Mouse (Mus musculus): ENCODE measurements around the gene Actn3. TPM values are rescaled to one million over a fixed set of nuclear protein-coding genes. Genes with fewer than 3 reads are reported as not detected.
"Not testable (repeated sequence)": the region's sequence is repeated elsewhere in the genome, so short reads cannot be mapped to it uniquely, and the experiment has no call there.

Actn3 gene
- 1,000 to 10,000 TPM; 7,595 to 9,342 TPM for total RNA-seq (2021)
- long read RNA-seq, experiment 1, transcript Actn3-202 (6 exons, 982 nt), result minor isoform, 52 of 18,572 reads
- long read RNA-seq, experiment 1, transcript Actn3-201 (21 exons, 2,887 nt), result major isoform, 16,457 of 18,572 reads
- long read RNA-seq, experiment 1, partial matches to known transcripts, result 1,420 of 18,572 reads
- long read RNA-seq, experiment 1, other reads (novel, unspliced or antisense), result 643 of 18,572 reads
- long read RNA-seq, experiment 2, transcript Actn3-202 (6 exons, 982 nt), result minor isoform, 40 of 15,112 reads
- long read RNA-seq, experiment 2, transcript Actn3-201 (21 exons, 2,887 nt), result major isoform, 13,171 of 15,112 reads
- long read RNA-seq, experiment 2, partial matches to known transcripts, result 1,340 of 15,112 reads
- long read RNA-seq, experiment 2, other reads (novel, unspliced or antisense), result 561 of 15,112 reads

DNA sequence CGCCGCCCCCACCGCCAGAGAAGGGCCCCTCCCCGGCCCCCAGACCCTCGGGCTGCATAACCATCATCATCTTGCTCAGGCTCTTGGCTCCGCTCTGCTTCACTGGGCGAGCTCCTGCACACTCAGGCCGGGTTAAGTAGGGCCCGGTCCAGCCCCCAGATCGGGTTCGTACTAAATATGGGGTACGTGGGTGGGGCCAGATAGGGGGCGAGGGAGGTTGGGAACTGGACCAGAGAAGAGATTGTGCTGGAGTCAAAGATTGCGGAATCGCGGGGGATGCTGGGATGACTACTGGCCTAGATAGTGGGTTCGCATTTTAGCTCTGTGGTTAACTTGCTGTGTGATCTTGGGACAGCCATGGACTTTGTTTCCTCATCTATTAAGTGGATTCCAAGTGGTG, at the start of gene Actn3:
Gene Actn3, minus strand, starts transcription at position 125 of the 400 bp plus-strand sequence.
- DNase-seq (ENCODE audit: low spot score), result peak; percentile 80

DNA sequence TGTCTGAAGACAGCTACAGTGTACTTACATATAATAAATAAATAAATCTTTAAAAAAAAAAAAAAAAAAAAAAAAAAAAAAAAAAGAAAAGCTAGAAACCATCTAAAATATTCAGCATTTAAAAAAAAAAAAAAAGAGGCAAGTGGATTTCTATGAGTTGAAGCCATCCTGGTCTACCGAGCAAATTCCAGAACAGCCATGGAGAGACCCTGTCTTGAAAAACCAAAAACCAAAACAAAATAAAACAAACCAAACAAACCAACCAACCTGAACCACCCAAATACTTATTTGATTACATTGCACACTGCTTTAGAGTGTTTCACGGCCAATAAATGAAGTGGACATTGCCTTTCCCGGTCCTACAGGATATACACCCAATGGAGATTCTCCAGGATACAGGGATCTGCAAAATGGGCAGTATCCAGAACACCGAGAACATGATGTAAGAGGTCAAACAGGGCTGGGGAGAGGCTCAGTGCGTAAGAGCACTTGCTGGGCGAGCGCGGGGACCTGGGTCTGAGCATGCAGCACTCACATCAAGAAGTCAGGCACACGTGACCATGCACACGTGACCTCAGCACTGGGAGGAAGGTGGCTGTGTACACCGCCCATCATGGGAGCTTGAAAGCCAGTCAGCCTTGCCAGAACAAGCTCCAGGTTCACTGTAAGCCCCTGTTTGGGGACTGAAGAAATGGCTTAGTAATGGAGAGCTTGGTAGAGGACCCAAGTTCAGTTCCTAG, 47.6 kb upstream of the Actn3 start:
- no peak for DNase-seq (ENCODE audit: low spot score)

DNA sequence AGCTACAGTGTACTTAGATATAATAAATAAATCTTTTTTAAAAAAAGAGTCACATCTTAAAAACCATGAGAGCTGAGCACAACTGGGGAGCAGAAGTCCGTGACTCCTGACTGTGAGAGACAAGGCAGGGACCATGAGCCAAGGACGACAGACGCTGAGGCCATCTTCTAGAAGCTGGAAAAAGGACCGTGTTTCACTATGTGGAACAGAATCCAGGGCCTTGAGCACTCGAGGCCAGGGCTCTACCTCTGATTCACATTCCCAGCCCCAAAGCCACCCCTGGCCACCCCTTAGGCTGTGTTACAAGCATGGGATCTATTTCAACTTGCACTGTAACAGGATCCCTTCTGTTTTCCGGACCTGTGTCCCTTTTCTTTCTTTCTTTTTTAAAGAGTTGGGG, 41.9 kb upstream of the Actn3 start:
- no peak for DNase-seq (ENCODE audit: low spot score)

DNA sequence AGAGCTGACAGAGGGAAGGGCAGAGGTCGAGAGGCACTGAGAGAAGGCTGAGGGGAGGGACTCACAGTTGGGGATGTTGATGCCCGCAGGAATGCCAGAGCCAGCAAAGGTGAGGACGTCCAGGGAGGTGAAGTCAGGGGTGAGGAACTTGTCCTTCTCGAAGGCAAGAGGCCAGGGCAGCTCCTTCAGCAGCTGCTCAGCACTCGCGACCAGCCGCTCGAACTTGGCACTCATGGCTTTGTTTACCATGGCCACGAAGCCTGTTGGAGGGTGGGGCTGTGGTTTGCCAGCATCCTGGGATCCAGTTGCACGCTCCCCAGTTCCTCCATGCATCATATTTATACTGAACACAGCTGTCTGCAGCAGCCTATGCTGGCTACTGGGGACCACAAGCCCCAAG, 39.1 kb upstream of the Actn3 start:
- no peak for DNase-seq (ENCODE audit: low spot score)

DNA sequence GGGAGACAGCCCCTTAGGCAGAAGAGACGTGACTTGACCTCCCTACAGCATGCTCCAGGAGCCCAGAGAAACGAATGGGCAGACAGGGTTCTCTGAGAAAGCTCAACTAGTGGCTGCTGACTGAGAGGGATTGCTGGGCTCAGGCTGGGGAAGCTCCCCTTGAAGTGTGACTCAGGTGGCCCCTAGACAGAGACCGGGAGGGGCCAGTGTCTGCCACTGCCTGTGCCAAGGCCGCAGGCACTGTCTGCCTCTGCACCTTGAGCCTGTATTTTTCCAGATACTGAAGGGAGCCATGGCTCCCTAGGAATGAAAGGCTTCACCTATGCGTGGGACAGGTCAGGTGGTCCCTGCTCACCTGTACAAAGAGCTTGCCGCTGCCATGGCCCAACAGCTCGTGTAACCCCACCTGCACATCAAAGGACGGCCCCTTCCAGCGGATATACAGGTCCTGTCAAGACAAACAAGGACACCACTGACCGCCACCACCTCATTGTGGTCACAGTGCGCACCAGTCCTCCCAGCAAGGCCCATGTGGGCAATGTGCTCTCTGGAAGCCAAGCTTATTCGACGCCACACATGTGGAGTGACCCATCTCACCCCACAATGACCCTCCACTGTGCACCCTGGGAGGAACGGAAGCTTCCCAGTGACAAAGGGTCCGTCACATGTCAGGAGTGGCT, 38.4 kb upstream of the Actn3 start:
- no peak for DNase-seq (ENCODE audit: low spot score)

DNA sequence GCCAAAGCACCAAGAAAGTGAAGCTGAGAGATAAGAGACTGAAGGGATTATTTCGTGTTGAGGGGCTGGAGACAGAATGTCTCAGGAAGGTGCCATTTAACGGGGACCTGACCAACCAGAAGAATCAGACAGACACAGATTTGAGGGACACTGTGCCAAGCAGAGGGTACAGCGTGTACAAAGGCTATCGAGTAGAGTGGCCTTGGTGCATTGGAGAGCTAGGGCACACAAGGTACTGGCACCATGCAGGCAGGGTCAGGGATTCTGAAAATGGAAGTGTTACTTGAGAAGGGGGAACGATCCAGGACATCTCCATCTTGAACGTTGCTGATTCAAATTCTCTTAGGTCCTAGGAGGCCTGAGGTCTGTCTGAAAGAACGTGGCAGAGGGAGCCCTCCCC, 31.7 kb upstream of the Actn3 start:
- peak; percentile 44 for DNase-seq (ENCODE audit: low spot score)

DNA sequence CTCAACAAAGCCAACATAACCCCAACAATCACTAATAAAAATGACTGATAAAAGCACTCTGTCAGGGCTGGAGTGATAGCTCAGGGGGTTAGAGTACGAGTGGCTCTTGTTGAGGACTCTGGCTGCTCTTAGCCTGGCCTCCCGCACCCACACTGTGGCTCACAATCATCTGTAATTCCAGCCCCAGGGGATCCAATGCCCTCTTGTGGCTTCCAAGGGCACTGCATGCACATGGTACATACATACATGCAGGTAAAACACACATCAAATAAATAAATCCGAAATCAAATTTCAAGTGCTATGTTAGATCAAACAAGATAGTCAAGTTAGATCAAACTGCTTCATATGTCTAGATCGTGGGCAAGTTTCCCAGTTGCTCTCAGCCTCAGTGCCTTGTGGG, 30.4 kb upstream of the Actn3 start:
- peak; percentile 28 for DNase-seq (ENCODE audit: low spot score)

DNA sequence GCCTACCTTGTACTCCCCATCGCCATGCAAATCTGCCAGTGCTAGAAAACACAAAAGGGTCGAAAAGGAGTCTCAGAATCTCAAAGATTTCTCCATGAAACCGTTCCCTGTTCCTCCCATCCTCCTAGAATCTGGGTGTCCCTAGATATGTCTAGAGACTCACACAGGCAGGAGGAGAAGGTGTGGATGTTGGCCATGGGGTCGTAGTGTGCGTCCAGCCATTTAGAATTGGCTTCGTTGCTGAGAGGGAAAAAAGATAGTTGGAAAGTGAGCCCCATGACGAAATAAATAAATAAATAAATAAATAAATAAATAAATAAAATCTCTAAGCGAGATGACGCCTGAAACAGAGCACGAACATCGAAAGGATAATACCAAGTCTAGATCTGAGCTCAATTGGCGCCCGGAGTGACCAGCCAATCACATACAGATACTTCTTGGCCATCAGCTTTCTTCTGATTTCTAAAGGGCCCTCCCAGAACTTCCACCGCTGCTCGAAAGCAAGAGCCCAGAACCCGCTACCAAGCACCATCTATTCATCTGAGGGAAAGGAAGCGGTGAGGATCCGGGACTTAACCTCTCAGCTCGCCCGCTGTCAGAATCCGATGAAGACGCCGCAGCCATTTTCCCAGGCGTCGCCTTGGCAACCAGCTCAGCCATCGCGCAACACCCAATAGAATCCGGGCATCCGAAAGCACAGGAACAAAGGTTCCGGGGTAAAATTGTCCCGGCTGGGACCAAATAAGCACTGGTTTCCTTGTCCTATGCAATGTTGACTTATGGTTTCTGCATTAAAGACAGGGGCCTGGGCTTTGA, 28.5 kb upstream of the Actn3 start, which contains the start of gene Bbs1:
Gene Bbs1, minus strand, starts transcription at position 650 of the 816 bp plus-strand sequence.
- DNase-seq (ENCODE audit: low spot score), result peak; percentile 79

DNA sequence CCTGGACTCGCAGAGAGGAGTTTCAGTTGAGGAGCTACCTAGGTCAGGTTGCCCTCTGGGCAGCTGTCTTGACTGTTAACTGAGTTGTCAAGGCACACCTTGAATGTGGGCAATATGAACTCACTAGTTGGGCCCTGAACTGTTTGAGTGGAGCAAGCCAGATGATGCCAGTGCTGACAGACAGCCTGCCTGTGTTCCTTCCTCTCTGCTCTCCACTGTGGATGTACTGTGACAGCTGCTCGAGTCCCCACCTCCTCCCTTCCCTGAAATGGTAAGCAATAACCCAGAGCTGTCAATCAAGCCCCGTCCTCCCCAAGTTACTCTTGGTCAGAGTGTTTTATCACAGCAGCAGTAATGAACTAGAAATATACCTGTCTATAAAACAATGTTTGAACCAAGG, 22.2 kb upstream of the Actn3 start:
- no peak for DNase-seq (ENCODE audit: low spot score)

DNA sequence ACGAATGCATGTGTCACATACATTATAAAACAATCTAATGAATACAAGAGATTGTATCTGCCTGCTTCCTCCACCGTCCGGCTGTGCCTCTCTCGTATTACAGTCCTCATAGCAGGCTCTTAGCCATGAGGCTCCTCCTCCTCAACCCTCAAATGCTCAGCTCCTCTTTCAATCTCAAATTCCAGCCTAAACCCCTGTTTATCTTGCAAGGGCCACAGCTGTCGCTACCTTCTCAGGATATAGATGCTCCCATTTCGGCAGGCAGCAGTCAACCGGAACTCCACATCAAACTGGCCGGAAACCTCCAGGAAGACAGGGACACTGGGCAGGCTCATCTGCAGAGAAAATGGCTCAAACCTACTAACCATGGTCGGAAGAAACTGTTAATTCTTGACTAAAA, 21.3 kb upstream of the Actn3 start:
- no peak for DNase-seq (ENCODE audit: low spot score)

DNA sequence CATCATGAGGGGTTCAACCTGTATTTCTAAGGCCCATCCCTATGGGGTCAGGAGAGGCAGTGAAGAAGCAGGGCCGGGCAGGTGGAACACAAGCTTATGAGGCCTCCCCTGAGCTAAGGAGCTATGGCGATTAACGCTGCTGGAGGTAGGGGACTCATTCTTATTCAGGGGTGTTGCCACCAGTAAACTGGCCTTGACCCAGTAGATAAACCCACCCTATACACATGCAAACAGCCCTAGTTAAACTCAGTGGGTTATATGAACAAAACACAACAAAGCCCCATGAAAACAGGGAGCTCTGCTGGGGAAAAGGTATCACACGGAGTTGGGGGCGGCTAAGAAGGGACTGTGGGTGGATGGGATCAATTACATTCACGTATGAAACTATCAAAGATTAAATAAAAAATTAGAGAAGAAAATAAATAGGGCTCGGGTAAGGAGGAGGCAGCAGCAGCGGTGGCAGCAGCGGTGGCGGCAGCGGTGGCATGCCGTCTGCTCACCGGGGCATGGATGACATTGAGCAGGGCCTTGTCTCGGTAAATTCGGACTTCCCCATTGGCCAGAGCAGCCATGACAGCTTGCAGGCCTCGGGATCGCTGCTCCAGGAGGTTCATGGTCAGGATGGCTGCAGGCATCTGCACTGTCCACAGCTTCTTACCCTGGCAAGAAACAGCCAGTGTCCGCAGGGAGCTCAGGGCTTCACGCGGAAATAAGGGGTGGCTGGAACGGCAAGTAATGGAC, 19.2 kb upstream of the Actn3 start:
- DNase-seq (ENCODE audit: low spot score), result no peak

DNA sequence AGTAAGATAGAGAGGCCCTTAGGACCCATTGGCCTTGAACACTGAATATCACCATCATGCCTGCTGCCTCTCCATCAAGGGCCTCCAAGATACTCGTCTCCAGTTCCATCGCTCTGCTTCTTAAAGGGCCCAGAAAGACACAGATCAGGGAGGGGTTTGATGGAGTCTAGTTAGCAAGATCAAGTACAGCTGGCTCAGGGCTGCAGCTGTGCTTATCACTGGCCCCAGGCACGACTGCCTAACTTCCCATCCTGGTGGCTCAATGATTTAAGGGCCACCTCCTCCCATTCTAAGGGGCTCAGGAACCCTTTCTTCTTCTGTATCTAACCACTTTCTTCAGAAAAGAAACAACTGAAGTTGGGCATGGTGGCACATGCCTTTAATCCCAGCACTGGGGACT, 14.1 kb upstream of the Actn3 start:
- DNase-seq (ENCODE audit: low spot score), result no peak

DNA sequence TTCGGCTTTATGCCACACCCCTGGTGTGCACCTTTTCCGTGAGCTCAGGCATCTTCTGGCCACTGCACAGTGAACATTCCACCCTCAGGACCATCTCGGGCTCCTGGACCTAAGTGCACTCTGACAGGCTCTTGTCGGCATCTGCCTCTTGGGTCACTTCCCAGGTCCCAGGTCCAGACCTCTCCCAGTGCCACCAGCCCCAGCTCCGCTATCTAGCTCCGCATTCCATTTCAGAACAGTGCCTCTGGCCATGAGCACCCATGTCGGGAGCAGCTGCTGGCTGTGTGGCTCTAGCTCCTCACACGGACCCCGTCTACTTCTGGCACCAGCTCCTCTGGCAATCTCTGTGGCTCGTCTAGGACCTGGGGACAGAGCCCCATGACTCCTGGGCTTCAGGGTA, 12.1 kb upstream of the Actn3 start:
- DNase-seq (ENCODE audit: low spot score), result no peak

DNA sequence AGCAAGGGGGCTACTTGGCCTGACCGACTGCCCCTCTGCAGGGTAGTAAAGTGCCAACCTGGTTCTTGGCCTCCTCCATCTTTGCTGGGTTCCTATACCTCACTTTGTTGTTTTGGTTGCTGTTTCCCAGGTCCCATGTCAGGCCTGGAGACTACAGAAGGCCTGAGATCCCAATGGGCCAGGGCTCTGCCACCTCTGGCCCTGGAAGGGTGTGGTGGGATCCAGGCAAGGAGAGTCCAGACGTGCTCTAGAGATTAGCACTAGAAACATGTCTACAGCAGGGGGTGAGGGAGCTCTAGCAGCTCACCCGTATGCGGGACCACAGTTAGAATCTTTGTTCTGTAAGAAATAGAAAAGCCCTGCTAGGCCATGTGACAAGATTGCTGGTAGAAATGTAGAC, 6.3 kb upstream of the Actn3 start:
- no peak for DNase-seq (ENCODE audit: low spot score)

DNA sequence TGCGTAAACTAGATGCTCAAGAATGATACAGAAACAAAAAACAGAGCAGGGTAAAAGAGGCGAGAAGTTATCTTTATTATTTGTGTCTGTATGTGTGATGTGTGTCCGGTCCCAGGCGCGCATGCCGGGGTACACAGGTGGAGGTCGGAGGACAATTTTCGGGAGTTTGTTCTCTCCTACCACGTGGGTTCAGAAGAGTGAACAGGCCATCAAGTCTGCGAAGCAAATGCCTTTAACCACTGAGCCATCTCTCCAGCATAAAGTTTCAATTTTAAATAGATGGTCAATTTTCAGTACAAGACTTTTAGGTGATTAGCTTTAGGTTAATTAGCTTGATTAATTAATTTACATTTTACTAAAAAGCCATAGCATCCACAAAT, 1.6 kb upstream of the Actn3 start:
- DNase-seq (ENCODE audit: low spot score), result no peak

DNA sequence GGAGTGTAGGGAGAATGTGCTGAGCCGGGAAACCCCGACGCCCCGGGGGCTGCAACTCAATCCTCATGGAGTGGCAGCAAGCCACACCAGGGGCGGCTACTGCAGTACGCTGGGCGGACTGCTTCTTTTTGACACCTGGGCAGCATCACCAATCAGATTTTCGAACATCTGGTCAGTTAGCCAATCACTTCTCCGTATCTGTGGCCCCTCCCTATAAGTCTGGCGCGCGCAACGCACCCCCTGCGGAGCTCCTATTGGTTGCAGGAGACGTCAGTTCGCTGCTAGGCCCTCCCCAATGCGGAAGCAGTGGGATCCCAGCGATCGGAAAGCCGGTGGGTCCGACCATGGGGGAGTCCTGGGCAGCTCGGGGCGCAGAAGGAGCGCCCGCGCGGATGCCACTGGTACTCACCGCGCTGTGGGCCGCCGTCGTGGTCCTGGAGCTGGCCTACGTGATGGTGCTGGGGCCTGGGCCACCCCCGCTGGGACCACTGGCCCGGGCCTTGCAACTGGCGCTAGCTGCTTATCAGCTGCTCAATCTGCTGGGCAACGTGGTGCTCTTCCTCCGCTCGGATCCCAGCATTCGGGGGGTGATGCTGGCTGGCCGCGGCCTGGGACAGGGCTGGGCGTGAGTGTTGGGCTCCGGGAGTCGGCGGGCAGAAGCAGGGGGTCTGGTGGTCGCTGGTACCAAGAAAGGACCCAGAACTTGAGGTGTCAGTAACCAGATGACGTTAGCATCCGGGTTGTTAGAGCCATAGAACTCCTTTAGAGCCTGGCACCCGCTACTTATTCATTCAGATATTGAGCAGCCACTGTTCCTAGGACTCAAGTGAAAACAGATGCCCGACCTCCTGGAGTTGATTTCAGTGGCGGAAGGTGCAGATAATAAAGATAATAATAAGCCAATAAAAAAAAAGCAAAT, 955 bp upstream of the Actn3 start, which contains the start of gene Zdhhc24:
Gene Zdhhc24, plus strand, starts transcription at position 264 of the 919 bp plus-strand sequence.
- peak; percentile 97 for DNase-seq (ENCODE audit: low spot score)

DNA sequence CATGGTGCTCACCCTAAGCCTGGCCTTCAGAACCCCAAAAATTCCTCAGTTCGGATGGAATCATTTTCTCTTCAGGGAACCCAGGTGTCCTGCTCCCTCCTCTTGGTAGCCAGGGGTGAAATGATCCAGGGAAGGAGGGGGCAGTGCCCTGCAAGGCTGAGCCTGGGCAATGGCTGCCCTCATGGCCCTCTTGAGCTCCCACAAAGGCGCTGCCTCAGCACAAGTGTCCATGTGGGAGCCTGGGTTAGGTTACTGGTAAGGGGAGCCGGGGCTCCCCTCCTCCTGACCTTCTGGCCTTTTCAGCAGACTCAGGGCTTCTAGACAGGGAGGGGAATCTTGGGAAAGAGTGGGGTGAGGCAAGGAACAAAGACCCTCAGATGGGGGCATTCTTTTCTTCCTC, 954 bp downstream of the Actn3 start:
- DNase-seq (ENCODE audit: low spot score), result peak; percentile 81

DNA sequence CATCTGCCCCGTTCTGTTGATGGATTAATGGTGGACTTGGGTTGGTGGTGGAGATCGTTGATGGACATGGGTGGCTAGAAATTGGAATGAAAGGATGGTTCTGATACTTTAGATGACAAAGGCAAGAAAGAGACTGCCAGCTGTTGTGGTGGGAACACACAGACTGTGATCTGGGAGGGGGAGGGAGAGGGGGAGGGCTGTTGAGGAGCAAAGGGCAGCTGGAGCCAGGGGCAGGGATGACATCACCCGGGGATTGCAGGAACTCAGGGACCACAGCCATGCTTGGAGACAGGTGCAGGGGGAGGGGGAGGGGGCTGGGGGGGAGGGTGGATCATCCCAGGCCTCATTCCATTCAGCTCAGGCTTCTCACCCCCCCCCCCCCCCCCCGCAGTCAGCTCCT, 1.5 kb downstream of the Actn3 start:
- no peak for DNase-seq (ENCODE audit: low spot score)

DNA sequence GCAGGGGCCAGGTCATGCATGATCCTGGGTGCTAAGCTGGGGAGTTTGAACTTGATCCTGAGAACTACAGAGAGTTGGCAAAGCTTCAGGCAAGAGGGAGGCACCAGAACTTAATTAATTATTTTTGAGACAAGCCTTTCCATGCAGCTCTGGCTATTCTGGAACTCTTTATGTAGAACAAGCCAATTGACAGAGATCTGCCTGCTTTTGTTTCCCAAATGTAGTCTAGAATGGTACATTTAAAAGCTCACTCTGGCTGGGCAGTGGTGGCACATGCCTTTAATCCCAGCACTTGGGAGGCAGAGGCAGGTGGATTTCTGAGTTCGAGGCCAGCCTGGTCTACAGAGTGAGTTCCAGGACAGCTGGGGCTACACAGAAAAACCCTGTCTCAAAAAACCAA, 3.1 kb downstream of the Actn3 start:
- not testable (repeated sequence) for DNase-seq (ENCODE audit: low spot score)

DNA sequence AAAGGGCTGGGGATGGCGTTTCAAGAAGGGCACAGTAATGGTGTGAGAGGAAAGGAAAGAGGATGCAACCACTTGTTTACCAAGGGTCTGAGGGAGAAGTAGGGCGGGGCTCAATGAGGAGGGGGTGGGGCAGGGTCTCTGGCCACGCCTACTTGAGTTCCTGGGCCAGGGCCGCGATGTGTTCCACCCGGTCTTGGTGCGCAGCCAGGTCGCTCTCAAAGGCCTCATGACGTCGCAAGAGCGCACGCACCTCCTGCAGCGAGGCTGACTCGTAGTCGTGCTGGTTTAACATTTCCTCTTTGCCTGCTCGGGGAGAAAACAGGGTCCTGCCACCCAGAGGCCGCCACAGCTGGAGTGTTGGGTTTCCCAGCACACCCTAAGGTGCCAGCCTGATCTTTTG, 12.6 kb downstream of the Actn3 start:
- DNase-seq (ENCODE audit: low spot score), result no peak
